Mouse (Mus musculus) limb, embryonic 14.5 days (tissue): ENCODE measurements around the gene Fbxl13. TPM values are rescaled to one million over a fixed set of nuclear protein-coding genes. Genes with fewer than 3 reads are reported as not detected.

Experiments used
- ATAC-seq: fragments of 200-750 bp; cut with Nextera tagmentation; 2 replicates; pipeline ENCODE4 v1.8.0; 2017; ENCODE audit warnings: low read depth, moderate number of reproducible peaks, moderate TSS enrichment; ENCODE audit not compliant: low FRiP score
- DNase-seq: peaks from one replicate; pipeline ENCODE4 v3.0.0-alpha.2; 2015; ENCODE audit warnings: low spot score
- H3K27ac ChIP-seq: fragments of 300-500 bp; sonication (generic); replicated peaks from 2 replicates; pipeline ENCODE4 v1.5.1; 2014; ENCODE audit warnings: low read depth, mild to moderate bottlenecking, low read length, moderate library complexity, mixed read lengths
- H3K27me3 ChIP-seq: fragments of 300-500 bp; sonication (generic); 2 replicates; pipeline ENCODE4 v1.6.1; 2014; ENCODE audit warnings: low read length, mixed read lengths; ENCODE audit not compliant: control insufficient read depth, insufficient read depth
- H3K36me3 ChIP-seq: fragments of 300-500 bp; sonication (generic); 2 replicates; pipeline ENCODE4 v1.6.1; 2014; ENCODE audit warnings: mild to moderate bottlenecking, low read length, moderate library complexity, mixed read lengths; ENCODE audit not compliant: control insufficient read depth, insufficient read depth
- H3K4me1 ChIP-seq: fragments of 300-500 bp; sonication (generic); 2 replicates; pipeline ENCODE4 v1.6.1; 2014; ENCODE audit warnings: antibody characterized with exemption, low read length, mixed read lengths; ENCODE audit not compliant: control insufficient read depth, insufficient read depth
- H3K4me2 ChIP-seq: fragments of 300-500 bp; sonication (generic); replicated peaks from 2 replicates; pipeline ENCODE4 v1.6.1; 2014; ENCODE audit warnings: low read depth, mild to moderate bottlenecking, low read length, moderate library complexity; ENCODE audit not compliant: severe bottlenecking
- H3K4me3 ChIP-seq: fragments of 300-500 bp; sonication (generic); replicated peaks from 2 replicates; pipeline ENCODE4 v1.5.1; 2014; ENCODE audit warnings: low read length
- H3K9ac ChIP-seq: fragments of 300-500 bp; sonication (generic); 2 replicates; pipeline ENCODE4 v1.6.1; 2014; ENCODE audit warnings: mild to moderate bottlenecking, low read depth, low read length, moderate library complexity; ENCODE audit not compliant: severe bottlenecking
- H3K9me3 ChIP-seq: fragments of 300-500 bp; sonication (generic); 2 replicates; pipeline ENCODE4 v1.6.1; 2016; ENCODE audit warnings: low read length; ENCODE audit not compliant: control insufficient read depth
- POLR2A ChIP-seq: fragments of 200-500 bp; IDR thresholded peaks from 2 replicates; pipeline ENCODE4 v1.8.0; 2012; ENCODE audit warnings: inconsistent platforms, mild to moderate bottlenecking, moderate library complexity, borderline replicate concordance; ENCODE audit not compliant: insufficient read depth, insufficient read length; ENCODE audit errors: extremely low read depth
- WGBS: fragments of 180-500 bp; shearing (Covaris S2); extraction: QIAGEN DNeasy Blood & Tissue Kit; methylation state at CpG from one replicate; pipeline ENCODE4 v1.1.7; 2014; 5-methylcytosine and 5-hydroxymethylcytosine counted together
- polyA plus RNA-seq, 2 experiments: library from polyadenylated mRNA; depleted of rRNA in 1 of 2; stranded (reverse) in 1 of 2; unstranded in 1 of 2; fragments of >200 nt; fragmentation: Nextera tagmentation in 1 of 2; extraction: Ambion mirVana in 1 of 2; gene quantifications; 2 replicates each; pipeline versions ENCODE4 v1.2.1 to v1.2.3; 2012 to 2014

Gene Fbxl13
- polyA plus RNA-seq, 2 experiments = 0.15 to 0.25 TPM

GRCm38 (mm10) chr5:21532126-21532525, 113.3 kb downstream of the Fbxl13 start:
- H3K4me1 ChIP-seq = no peaks in the 10 kb centered on the region
- H3K27me3 ChIP-seq = no peaks in the 10 kb centered on the region
- no peak overlapping the region for H3K4me3 ChIP-seq
- no peak overlapping the region for H3K27ac ChIP-seq
- WGBS = 85% methylated on average over 2 of the region's 2 CpGs
- H3K36me3 ChIP-seq = no peaks in the 10 kb centered on the region
- no peak for DNase-seq
- no peaks in the 10 kb centered on the region for H3K9me3 ChIP-seq
- no peak overlapping the region for H3K4me2 ChIP-seq
- ATAC-seq = no peak
- H3K9ac ChIP-seq = no peak overlapping the region
- no peak for TF ChIP-seq POLR2A

DNA sequence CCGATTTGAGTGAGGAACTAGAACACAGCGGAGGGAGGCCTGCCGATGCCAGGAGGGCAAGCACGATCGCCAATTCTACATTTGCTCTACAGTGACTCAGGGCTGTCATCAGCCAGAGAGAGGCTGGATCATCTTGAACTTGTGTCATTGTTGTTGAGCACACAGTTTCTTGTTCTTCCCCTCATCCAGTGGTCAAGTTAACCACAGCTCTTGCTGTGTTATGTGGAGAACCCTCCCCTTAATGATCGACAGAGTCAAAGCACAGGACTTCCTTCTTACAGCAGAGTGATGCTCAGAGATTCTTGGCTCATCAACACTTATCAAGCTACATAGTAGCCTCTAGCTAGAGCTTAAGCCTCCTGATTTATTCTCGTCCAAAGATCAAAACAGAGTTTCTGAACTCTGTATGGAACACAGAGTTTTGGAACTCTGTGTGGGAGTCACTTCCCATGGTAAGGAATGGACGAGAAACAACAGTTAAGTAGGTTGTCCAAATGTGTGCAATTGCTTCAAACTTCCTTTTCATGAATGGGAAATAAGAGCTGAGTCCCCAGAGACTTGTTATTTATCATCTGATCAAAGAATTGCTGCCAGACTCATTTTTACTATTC, 116.2 kb downstream of the Fbxl13 start:
- WGBS = 89% methylated on average over 8 of the region's 8 CpGs
- H3K36me3 ChIP-seq = no peaks in the 10 kb centered on the region
- no peak overlapping the region for H3K4me2 ChIP-seq
- ATAC-seq (no peak), DNase-seq (no peak)
- no peak overlapping the region for H3K4me3 ChIP-seq
- H3K27me3 ChIP-seq = no peaks in the 10 kb centered on the region
- no peaks in the 10 kb centered on the region for H3K4me1 ChIP-seq
- H3K9ac ChIP-seq = no peak overlapping the region
- H3K27ac ChIP-seq = no peak overlapping the region
- TF ChIP-seq POLR2A = no peak
- no peaks in the 10 kb centered on the region for H3K9me3 ChIP-seq

DNA sequence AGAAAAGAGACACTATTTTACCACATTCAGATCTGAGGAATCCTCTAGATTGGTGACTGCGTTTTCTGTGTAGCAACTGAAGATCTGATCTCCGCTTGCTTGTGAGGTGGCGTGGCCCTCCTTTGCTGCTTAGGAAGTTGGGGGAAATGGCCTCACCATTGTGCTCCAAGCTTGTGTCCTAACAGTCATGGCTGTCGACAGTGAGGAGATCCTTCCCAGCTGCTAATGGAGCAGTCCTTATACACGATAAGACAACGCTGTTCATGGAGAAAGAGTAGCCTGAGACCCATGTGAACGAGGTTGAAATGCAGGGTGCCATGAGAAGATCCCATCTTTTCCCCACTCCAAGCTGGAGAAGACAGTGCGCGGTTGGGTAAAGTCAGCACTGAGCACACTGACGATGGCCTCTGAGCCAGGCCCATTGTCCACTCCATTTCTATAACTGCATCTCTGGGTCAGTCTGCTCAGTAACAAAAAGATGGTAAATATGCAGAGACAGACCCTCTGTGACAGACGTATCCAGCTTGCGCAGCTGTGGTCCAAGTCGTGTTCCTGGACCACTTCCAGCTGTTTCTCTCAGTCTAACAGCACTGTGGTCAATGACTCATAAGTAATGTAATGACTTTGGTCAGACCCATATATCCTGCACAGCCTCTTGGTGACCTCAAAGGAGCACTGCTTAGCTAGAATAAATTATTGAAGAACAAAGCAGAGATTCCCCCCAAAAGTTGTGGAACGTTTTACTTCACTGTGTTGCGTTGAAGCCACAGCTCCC, 117.2 kb downstream of the Fbxl13 start:
- no peak for TF ChIP-seq POLR2A
- Histone ChIP-seq H3K36me3 (no peaks in the 10 kb centered on the region), H3K4me2 (no peak overlapping the region), H3K9me3 (no peaks in the 10 kb centered on the region), H3K9ac (no peak overlapping the region), H3K4me1 (no peaks in the 10 kb centered on the region), H3K27me3 (no peaks in the 10 kb centered on the region), H3K27ac (no peak overlapping the region), H3K4me3 (no peak overlapping the region)
- WGBS = 84% methylated on average over 15 of the region's 15 CpGs
- ATAC-seq = no peak
- DNase-seq = peak; percentile 53

DNA sequence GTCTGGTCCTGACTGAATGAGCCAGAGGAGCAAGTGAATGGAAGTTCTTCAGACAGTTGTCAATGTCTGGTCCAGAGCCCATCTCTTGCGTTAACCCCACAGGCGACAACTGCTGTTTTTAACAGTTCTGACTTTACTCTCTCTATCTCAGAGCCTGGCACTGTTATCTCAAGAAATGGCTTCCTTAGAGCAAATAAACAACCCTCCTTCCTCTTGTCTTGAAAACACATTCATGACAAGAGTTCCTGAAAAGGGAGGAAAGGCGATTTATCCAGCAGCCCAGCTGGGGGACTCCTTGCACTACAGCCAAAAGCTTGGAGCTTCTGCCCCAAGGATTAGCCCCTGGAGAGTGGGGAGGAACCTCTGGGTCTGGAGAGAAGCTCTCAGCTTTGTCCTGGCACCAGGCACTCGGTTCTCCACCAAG, 117.9 kb downstream of the Fbxl13 start:
- ATAC-seq (no peak), DNase-seq (no peak)
- H3K4me2 ChIP-seq = no peak overlapping the region
- H3K4me3 ChIP-seq = no peak overlapping the region
- no peaks in the 10 kb centered on the region for H3K4me1 ChIP-seq
- WGBS = 75% methylated on average over 4 of the region's 4 CpGs
- no peak for TF ChIP-seq POLR2A
- H3K9me3 ChIP-seq = no peaks in the 10 kb centered on the region
- no peaks in the 10 kb centered on the region for H3K36me3 ChIP-seq
- H3K27ac ChIP-seq = no peak overlapping the region
- H3K9ac ChIP-seq = no peak overlapping the region
- H3K27me3 ChIP-seq = no peaks in the 10 kb centered on the region

GRCm38 (mm10) chr5:21526835-21527485, 118.5 kb downstream of the Fbxl13 start:
- ATAC-seq (no peak), DNase-seq (no peak)
- Histone ChIP-seq H3K4me2 (no peak overlapping the region), H3K27ac (no peak overlapping the region), H3K9me3 (no peaks in the 10 kb centered on the region), H3K4me3 (no peak overlapping the region), H3K36me3 (no peaks in the 10 kb centered on the region), H3K27me3 (no peaks in the 10 kb centered on the region), H3K9ac (no peak overlapping the region), H3K4me1 (no peaks in the 10 kb centered on the region)
- 81% methylated on average over 11 of the region's 11 CpGs for WGBS
- TF ChIP-seq POLR2A = no peak
